Mouse (Mus musculus): Measurements from ENCODE around the gene Pde4dip. TPM values are rescaled to one million over a fixed set of nuclear protein-coding genes. Genes with fewer than 3 reads are reported as not detected.
A peak's percentile ranks its signal among the peaks of the same experiment; 100 is the strongest.

Pde4dip gene
- 1,000 to 10,000 TPM; 1,617 to 1,852 TPM for total RNA-seq (2021)
- long read RNA-seq, experiment 1, full-length matches to known transcripts: 3 of 318 reads
- long read RNA-seq, experiment 1, partial matches to known transcripts: 184 of 318 reads
- long read RNA-seq, experiment 1, other reads (novel, unspliced or antisense): 131 of 318 reads
- long read RNA-seq, experiment 2, full-length matches to known transcripts: 1 of 130 reads
- long read RNA-seq, experiment 2, partial matches to known transcripts: 83 of 130 reads
- long read RNA-seq, experiment 2, other reads (novel, unspliced or antisense): 46 of 130 reads

- peak in 1 of 2 experiments; percentile 22 for DNase-seq
Measured at GRCm38 (mm10) chr3:97888168-97888901, at the start of gene Pde4dip. Pde4dip (minus strand) TSS chr3:97888707.

- DNase-seq: no peak
Measured at GRCm38 (mm10) chr3:97937945-97938266, 49.4 kb upstream of the Pde4dip start.

GRCm38 (mm10) chr3:97937068-97937944 lies 48.8 kb upstream of the Pde4dip start:
- no peak for DNase-seq

GRCm38 (mm10) chr3:97934331-97935300 lies 46.1 kb upstream of the Pde4dip start:
- DNase-seq: no peak

- DNase-seq: no peak
Measured at GRCm38 (mm10) chr3:97933811-97934210, 45.3 kb upstream of the Pde4dip start.

- peak in 1 of 2 experiments; percentile 62 for DNase-seq
Measured at GRCm38 (mm10) chr3:97933251-97933650, 44.7 kb upstream of the Pde4dip start.

GRCm38 (mm10) chr3:97932771-97933170 lies 44.3 kb upstream of the Pde4dip start:
- no peak for DNase-seq

- peak; percentile 19 to 71 for DNase-seq
Measured at GRCm38 (mm10) chr3:97932131-97932530, 43.6 kb upstream of the Pde4dip start.

GRCm38 (mm10) chr3:97931310-97931885 lies 42.9 kb upstream of the Pde4dip start:
- DNase-seq: peak in 1 of 2 experiments; percentile 16

GRCm38 (mm10) chr3:97930787-97931158 lies 42.3 kb upstream of the Pde4dip start:
- DNase-seq: no peak

- peak in 1 of 2 experiments; percentile 28 for DNase-seq
Measured at GRCm38 (mm10) chr3:97930141-97930786, 41.8 kb upstream of the Pde4dip start.

GRCm38 (mm10) chr3:97928968-97929858 lies 40.7 kb upstream of the Pde4dip start:
- DNase-seq: peak; percentile 79 to 91

- no peak for DNase-seq
Measured at GRCm38 (mm10) chr3:97927322-97927721, 38.8 kb upstream of the Pde4dip start.

GRCm38 (mm10) chr3:97925246-97925645 lies 36.7 kb upstream of the Pde4dip start:
- DNase-seq: no peak

- DNase-seq: no peak
Measured at GRCm38 (mm10) chr3:97918885-97919550, 30.5 kb upstream of the Pde4dip start.

- no peak for DNase-seq
Measured at GRCm38 (mm10) chr3:97915081-97915480, 26.6 kb upstream of the Pde4dip start.

GRCm38 (mm10) chr3:97911093-97911492 lies 22.6 kb upstream of the Pde4dip start:
- no peak for DNase-seq

GRCm38 (mm10) chr3:97909737-97910136 lies 21.2 kb upstream of the Pde4dip start:
- no peak for DNase-seq

GRCm38 (mm10) chr3:97901586-97901985 lies 13.1 kb upstream of the Pde4dip start:
- DNase-seq: no peak

Data from heart, adult 18-20 months (tissue).